Mouse (Mus musculus) embryonic fibroblast, embryonic 13.5 days (primary cell): Measurements from ENCODE around the gene Tmem168.

ENCODE experiments used
- CTCF ChIP-seq: IDR thresholded peaks from 2 replicates; pipeline ENCODE4 v1.5.1; 2011; ENCODE audit warnings: mild to moderate bottlenecking, control low read depth, low read length, moderate library complexity, borderline replicate concordance; ENCODE audit not compliant: insufficient read depth
- POLR2A ChIP-seq: IDR thresholded peaks from 2 replicates; pipeline ENCODE4 v1.6.1; 2011; ENCODE audit warnings: low read depth, mild to moderate bottlenecking, control low read depth, low read length, moderate library complexity

- TF ChIP-seq POLR2A: no peak
- TF ChIP-seq CTCF: no peak
These were observed 6.3 kb downstream of the Tmem168 start for GRCm38 (mm10) chr6:13601587-13601986.
